Mouse (Mus musculus): Measurements from ENCODE around the gene Pxk. TPM values are rescaled to one million over a fixed set of nuclear protein-coding genes. Genes with fewer than 3 reads are reported as not detected.

Gene Pxk
- total and polyA plus RNA-seq, 3 experiments = 2.1 to 14.0 (median 5.3) TPM

DNA sequence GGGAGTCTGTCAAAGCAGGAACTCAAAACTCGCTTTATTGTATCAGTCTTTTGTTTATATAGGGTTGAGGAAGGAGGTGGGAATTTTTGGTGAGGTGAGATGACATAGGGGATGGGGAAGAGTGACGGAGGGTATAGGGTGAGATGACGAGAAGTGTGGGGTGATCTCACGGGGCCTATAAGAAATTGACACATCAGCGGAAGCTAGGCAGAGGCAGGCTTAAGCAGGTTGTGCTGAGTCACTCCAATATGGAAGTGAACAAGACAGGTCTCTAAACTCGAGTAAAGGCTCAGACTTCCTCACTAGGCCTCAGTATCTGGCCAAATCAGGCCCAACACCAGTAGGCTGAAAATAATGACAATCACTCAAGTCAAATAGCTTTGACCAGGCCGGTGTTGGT, 38.1 kb upstream of the Pxk start:
- Histone ChIP-seq H3K36me3 (replicated peaks) (no peaks in the 10 kb centered on the region), H3K4me1 (ENCODE audit: insufficient read depth, low read depth, low read length) (peaks cover 35% of the 10 kb centered on the region), H3K4me3 (ENCODE audit: low read depth, low read length) (no peak overlapping the region), H3K9me3 (replicated peaks) (no peaks in the 10 kb centered on the region), H3K27me3 (ENCODE audit: insufficient read depth, low read length) (peaks cover 3% of the 10 kb centered on the region; the same call in 1 of the 2 replicates)
- ATAC-seq (ENCODE audit: extremely low read depth, insufficient number of reproducible peaks, low FRiP score, poor library complexity, severe bottlenecking) (no peak), DNase-seq (ENCODE audit: low spot score) (no peak)
- TF ChIP-seq TAL1 (conservative IDR thresholded peaks at IDR 0.05; ENCODE audit: low read depth, low read length) (no peak), GATA2 (IDR thresholded peaks at IDR 0.05; ENCODE audit: borderline replicate concordance, low read depth, low read length) (no peak), POLR2AphosphoS5 (IDR thresholded peaks at IDR 0.05; ENCODE audit: insufficient replicate concordance, low read depth, low read length) (no peak), CTCF (IDR thresholded peaks at IDR 0.05; ENCODE audit: low read depth, low read length) (no peak), GATA1 (IDR thresholded peaks at IDR 0.05; ENCODE audit: borderline replicate concordance, low read length) (no peak)

GRCm38 (mm10) chr14:8062076-8062475, 35.9 kb upstream of the Pxk start:
- Histone ChIP-seq H3K4me1 (ENCODE audit: insufficient read depth, low read depth, low read length) (peaks cover 33% of the 10 kb centered on the region), H3K36me3 (replicated peaks) (no peaks in the 10 kb centered on the region), H3K4me3 (ENCODE audit: low read depth, low read length) (peak overlapping the region; percentile 42; the same call in 1 of the 2 replicates), H3K9me3 (replicated peaks) (no peaks in the 10 kb centered on the region), H3K27me3 (ENCODE audit: insufficient read depth, low read length) (peaks cover 6% of the 10 kb centered on the region)
- DNase-seq (ENCODE audit: low spot score) (no peak), ATAC-seq (ENCODE audit: extremely low read depth, insufficient number of reproducible peaks, low FRiP score, poor library complexity, severe bottlenecking) (peak; percentile 19; the same call in 1 of the 2 replicates)
- no peak for TF ChIP-seq GATA2 (IDR thresholded peaks at IDR 0.05; ENCODE audit: borderline replicate concordance, low read depth, low read length)
- TF ChIP-seq CTCF (IDR thresholded peaks at IDR 0.05; ENCODE audit: low read depth, low read length) = no peak
- no peak for TF ChIP-seq POLR2AphosphoS5 (IDR thresholded peaks at IDR 0.05; ENCODE audit: insufficient replicate concordance, low read depth, low read length)
- TF ChIP-seq GATA1 (IDR thresholded peaks at IDR 0.05; ENCODE audit: borderline replicate concordance, low read length) = no peak
- TF ChIP-seq TAL1 (conservative IDR thresholded peaks at IDR 0.05; ENCODE audit: low read depth, low read length) = no peak

GRCm38 (mm10) chr14:8062537-8063301, 35.3 kb upstream of the Pxk start:
- ATAC-seq (ENCODE audit: extremely low read depth, insufficient number of reproducible peaks, low FRiP score, poor library complexity, severe bottlenecking) = no peak
- no peak for DNase-seq (ENCODE audit: low spot score)
- Histone ChIP-seq H3K9me3 (replicated peaks) (no peaks in the 10 kb centered on the region), H3K4me3 (ENCODE audit: low read depth, low read length) (no peak overlapping the region), H3K4me1 (ENCODE audit: insufficient read depth, low read depth, low read length) (peaks cover 31% of the 10 kb centered on the region), H3K27me3 (ENCODE audit: insufficient read depth, low read length) (peaks cover 4% of the 10 kb centered on the region; the same call in 1 of the 2 replicates), H3K36me3 (replicated peaks) (no peaks in the 10 kb centered on the region)
- TF ChIP-seq GATA2 (IDR thresholded peaks at IDR 0.05; ENCODE audit: borderline replicate concordance, low read depth, low read length) (no peak), POLR2AphosphoS5 (IDR thresholded peaks at IDR 0.05; ENCODE audit: insufficient replicate concordance, low read depth, low read length) (no peak), GATA1 (IDR thresholded peaks at IDR 0.05; ENCODE audit: borderline replicate concordance, low read length) (no peak), TAL1 (conservative IDR thresholded peaks at IDR 0.05; ENCODE audit: low read depth, low read length) (no peak), CTCF (IDR thresholded peaks at IDR 0.05; ENCODE audit: low read depth, low read length) (no peak)

DNA sequence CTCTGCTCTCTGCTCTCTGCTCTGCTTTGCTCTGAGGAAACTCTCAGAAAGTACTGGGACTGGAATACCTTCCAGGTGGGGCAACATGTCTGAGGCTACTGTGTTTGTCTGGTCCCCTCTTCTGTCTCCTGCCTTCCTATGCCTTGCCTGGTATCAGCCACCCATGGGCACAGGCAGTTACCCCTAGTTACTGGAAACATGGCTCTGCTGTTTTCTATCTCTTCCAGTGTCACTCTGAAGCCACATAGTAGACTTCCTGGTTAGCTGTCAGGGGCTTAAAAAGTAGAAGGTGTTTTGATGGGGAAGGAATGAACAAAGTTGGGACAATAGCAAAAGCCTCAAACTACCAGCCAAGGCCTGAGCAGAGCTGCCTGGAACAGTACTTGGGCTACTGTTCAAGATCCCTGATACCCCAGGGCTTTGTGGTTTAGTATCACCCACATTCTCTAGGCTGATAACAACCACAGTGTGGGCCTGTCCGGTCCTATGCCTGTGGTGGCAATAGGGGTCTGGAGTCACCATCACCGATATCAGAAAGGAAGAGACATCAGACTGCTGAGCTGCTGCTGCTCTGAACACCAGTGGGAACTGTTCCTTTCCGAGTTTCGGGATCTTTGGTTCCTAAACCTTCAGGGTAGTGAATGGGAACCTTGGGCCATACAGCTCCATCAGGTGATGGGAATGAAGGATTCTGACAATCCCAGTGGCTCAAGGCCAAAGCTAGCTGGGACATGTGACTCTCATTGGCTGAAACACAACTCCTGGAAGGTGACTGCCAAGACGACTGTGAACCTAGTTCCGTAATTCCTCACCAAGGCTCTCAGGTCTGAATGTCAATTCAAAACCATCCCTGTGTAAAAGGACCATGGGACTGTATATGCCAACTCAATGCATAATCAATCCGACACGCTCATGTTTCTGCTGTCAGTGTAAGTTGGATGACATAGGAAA, 33.9 kb upstream of the Pxk start:
- Histone ChIP-seq H3K4me1 (ENCODE audit: insufficient read depth, low read depth, low read length) (peaks cover 31% of the 10 kb centered on the region), H3K36me3 (replicated peaks) (no peaks in the 10 kb centered on the region), H3K4me3 (ENCODE audit: low read depth, low read length) (no peak overlapping the region), H3K27me3 (ENCODE audit: insufficient read depth, low read length) (peaks cover 4% of the 10 kb centered on the region; the same call in 1 of the 2 replicates), H3K9me3 (replicated peaks) (no peaks in the 10 kb centered on the region)
- DNase-seq (ENCODE audit: low spot score) = peak; percentile 16
- ATAC-seq (ENCODE audit: extremely low read depth, insufficient number of reproducible peaks, low FRiP score, poor library complexity, severe bottlenecking) = no peak; the same call in 1 of the 2 replicates
- TF ChIP-seq CTCF (IDR thresholded peaks at IDR 0.05; ENCODE audit: low read depth, low read length) = no peak
- no peak for TF ChIP-seq POLR2AphosphoS5 (IDR thresholded peaks at IDR 0.05; ENCODE audit: insufficient replicate concordance, low read depth, low read length)
- no peak for TF ChIP-seq TAL1 (conservative IDR thresholded peaks at IDR 0.05; ENCODE audit: low read depth, low read length)
- no peak for TF ChIP-seq GATA2 (IDR thresholded peaks at IDR 0.05; ENCODE audit: borderline replicate concordance, low read depth, low read length)
- TF ChIP-seq GATA1 (IDR thresholded peaks at IDR 0.05; ENCODE audit: borderline replicate concordance, low read length) = no peak

DNA sequence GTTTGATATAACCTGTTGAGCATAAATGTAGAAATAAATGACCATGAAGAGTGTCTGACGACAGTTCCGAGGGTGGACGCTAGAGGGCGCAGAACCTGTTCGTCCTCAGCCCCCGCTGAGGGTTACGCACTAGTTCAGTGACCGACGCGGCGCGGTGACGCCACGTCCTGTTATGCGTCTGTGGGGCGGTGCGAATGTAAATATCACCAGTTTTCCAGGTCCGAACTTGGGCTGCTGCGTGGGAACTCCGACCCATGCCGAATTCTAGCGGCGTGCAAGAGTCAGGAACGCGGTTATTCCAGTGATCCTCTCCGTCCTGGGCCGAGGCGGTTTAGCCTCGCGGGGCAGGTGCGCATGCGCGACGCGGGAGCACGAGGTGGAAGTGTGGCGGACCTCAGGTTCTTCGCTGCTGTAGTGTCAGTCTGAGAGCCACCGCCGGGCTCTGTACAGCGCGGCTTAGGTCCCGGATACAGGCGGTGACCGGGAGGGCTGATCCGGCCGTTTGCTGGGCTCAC, 17.8 kb upstream of the Pxk start, which contains the start of gene Rpp14:
Gene Rpp14 (plus strand): TSS at position 203 of the 515 bp plus-strand sequence.
- peaks cover 34% of the 10 kb centered on the region for H3K36me3 ChIP-seq (replicated peaks)
- peak within 1 kb of the TSS; percentile 95 for H3K4me3 ChIP-seq (ENCODE audit: low read depth, low read length)
- no peaks in the 10 kb centered on the region for H3K27me3 ChIP-seq (ENCODE audit: insufficient read depth, low read length)
- TF ChIP-seq CTCF (IDR thresholded peaks at IDR 0.05; ENCODE audit: low read depth, low read length) = peak; percentile 75
- TF ChIP-seq GATA1 (IDR thresholded peaks at IDR 0.05; ENCODE audit: borderline replicate concordance, low read length) = no peak
- ATAC-seq (ENCODE audit: extremely low read depth, insufficient number of reproducible peaks, low FRiP score, poor library complexity, severe bottlenecking) (peak; percentile 89), DNase-seq (ENCODE audit: low spot score) (peak; percentile 79)
- peaks cover 15% of the 10 kb centered on the region for H3K4me1 ChIP-seq (ENCODE audit: insufficient read depth, low read depth, low read length)
- no peaks in the 10 kb centered on the region for H3K9me3 ChIP-seq (replicated peaks)

Measured in G1E (cell line).